8 mouse cellular contexts compared by ENCODE assay signal in genomic region chr13:5845161-5845590, GRCm38 (mm10). TPM values are rescaled to one million over a fixed set of nuclear protein-coding genes. Genes with fewer than 3 reads are reported as not detected.
A peak's percentile ranks its signal among the peaks of the same experiment; 100 is the strongest.
DNase-seq lines count a peak whose midpoint lies in the region; ATAC-seq lines count a peak whose summit lies in the region.

No protein-coding gene starts in this region.

- 40% methylated on average over 10 of the region's 10 CpGs for WGBS in heart, embryonic 16.5 days
- WGBS in liver, embryonic 15.5 days (ENCODE audit: insufficient replicate concordance), result 15% methylated on average over 10 of the region's 10 CpGs
- WGBS in hindbrain, embryonic 14.5 days, result 55% methylated on average over 10 of the region's 10 CpGs

- H3K4me2 ChIP-seq in heart, embryonic 16.5 days (ENCODE audit: low read depth, low read length), result peak overlapping the region; percentile 44
- H3K4me2 ChIP-seq in liver, embryonic 15.5 days, result peak overlapping the region; percentile 56
- no peak overlapping the region for H3K4me2 ChIP-seq in hindbrain, embryonic 14.5 days (replicated peaks)

- H3K27ac ChIP-seq in heart, embryonic 16.5 days (ENCODE audit: low read length), result peak overlapping the region; percentile 73
- H3K27ac ChIP-seq in liver, embryonic 15.5 days (replicated peaks), result peak overlapping the region; percentile 63; the same call in 1 of the 2 replicates
- no peak overlapping the region for H3K27ac ChIP-seq in hindbrain, embryonic 14.5 days

- no peak overlapping the region for H3K9ac ChIP-seq in heart, embryonic 16.5 days (ENCODE audit: low read length)
- H3K9ac ChIP-seq in liver, embryonic 15.5 days, result no peak overlapping the region
- no peak overlapping the region for H3K9ac ChIP-seq in hindbrain, embryonic 14.5 days

- no peaks in the 10 kb centered on the region for H3K9me3 ChIP-seq in heart, embryonic 16.5 days (replicated peaks; ENCODE audit: control insufficient read depth, low read length)
- no peaks in the 10 kb centered on the region for H3K9me3 ChIP-seq in liver, embryonic 15.5 days (replicated peaks)
- no peaks in the 10 kb centered on the region for H3K9me3 ChIP-seq in hindbrain, embryonic 14.5 days (ENCODE audit: control insufficient read depth, low read length)

- no peaks in the 10 kb centered on the region for H3K27me3 ChIP-seq in heart, embryonic 16.5 days (ENCODE audit: control insufficient read depth, insufficient read depth, low read length)
- no peaks in the 10 kb centered on the region for H3K27me3 ChIP-seq in liver, embryonic 15.5 days
- H3K27me3 ChIP-seq in hindbrain, embryonic 14.5 days (ENCODE audit: control insufficient read depth, insufficient read depth, low read length), result no peaks in the 10 kb centered on the region

- peak; percentile 61 for DNase-seq in ovary, adult 18-20 months (ENCODE audit: low spot score)
- DNase-seq in ovary, postnatal 14 days (ENCODE audit: low spot score), result no peak
- peak; percentile 82 for DNase-seq in adrenal gland, postnatal 36 days
- DNase-seq in urinary bladder, postnatal 36 days (ENCODE audit: low spot score in 2 of 2), result peak; percentile 67 to 78
- DNase-seq in cerebellum, adult 9-10 months, result no peak
- DNase-seq in hindbrain, embryonic 14.5 days (ENCODE audit: low spot score), result no peak

- 0 out of 2 replicates have a peak, but pooled peaks have one; percentile 20 for ATAC-seq in heart, embryonic 16.5 days (replicated peaks; ENCODE audit: extremely low read depth, insufficient read depth, low FRiP score)
- ATAC-seq in liver, embryonic 15.5 days (ENCODE audit: insufficient read depth), result peak; percentile 25; the same call in 1 of the 2 replicates
- no peak for ATAC-seq in hindbrain, embryonic 14.5 days (ENCODE audit: low FRiP score)

- peaks cover 20% of the 10 kb centered on the region for H3K4me1 ChIP-seq in heart, embryonic 16.5 days (ENCODE audit: control insufficient read depth, insufficient read depth, low read length)
- H3K4me1 ChIP-seq in liver, embryonic 15.5 days (replicated peaks), result peaks cover 12% of the 10 kb centered on the region
- H3K4me1 ChIP-seq in hindbrain, embryonic 14.5 days (replicated peaks; ENCODE audit: control insufficient read depth, insufficient read depth, low read length), result no peaks in the 10 kb centered on the region

- H3K4me3 ChIP-seq in heart, embryonic 16.5 days (ENCODE audit: low read length), result peak overlapping the region; percentile 3; the same call in 1 of the 2 replicates
- H3K4me3 ChIP-seq in liver, embryonic 15.5 days (replicated peaks), result peak overlapping the region; percentile 31
- no peak overlapping the region for H3K4me3 ChIP-seq in hindbrain, embryonic 14.5 days (replicated peaks; ENCODE audit: low read length)

- no peaks in the 10 kb centered on the region for H3K36me3 ChIP-seq in heart, embryonic 16.5 days (ENCODE audit: control insufficient read depth, insufficient read depth)
- no peaks in the 10 kb centered on the region for H3K36me3 ChIP-seq in liver, embryonic 15.5 days (replicated peaks)
- no peaks in the 10 kb centered on the region for H3K36me3 ChIP-seq in hindbrain, embryonic 14.5 days (replicated peaks; ENCODE audit: control insufficient read depth, insufficient read depth)

RNA-seq across cellular contexts. Expression of gene Klf6, which starts 16.1 kb away (rescaled TPM):
- total RNA-seq in adrenal gland, postnatal 36 days (2021), result 10 to 100 TPM; 45.5 to 50.3 TPM
- polyA plus RNA-seq in heart, embryonic 16.5 days (2015; fragmentation: Nextera tagmentation; extraction: Ambion mirVana), result 77.1 and 87.5 TPM in 2 replicates
- 20.6 and 21.3 TPM in 2 replicates for polyA plus RNA-seq in liver, embryonic 15.5 days (2015; fragmentation: Nextera tagmentation; extraction: Ambion mirVana)
- polyA plus RNA-seq in hindbrain, embryonic 14.5 days (2014; fragmentation: Nextera tagmentation; extraction: Ambion mirVana), result 77.8 and 86.1 TPM in 2 replicates

Comparison
In these comparisons a context has a peak if more than half of its experiments do, and no peak if none do; other contexts are left out.
1. DNase-seq: peak in ovary, adult 18-20 months (single experiment), adrenal gland, postnatal 36 days (2 of 2) and urinary bladder, postnatal 36 days (2 of 2); none in ovary, postnatal 14 days (single experiment), cerebellum, adult 9-10 months (single experiment) and hindbrain, embryonic 14.5 days (single experiment).